Mouse (Mus musculus) Muller cell, postnatal 12 days (primary cell): ENCODE measurements at regions not wholly inside any gene's neighbourhood (a gene's known extent, or its start where the extent isn't known, plus 50 kb on each side); places are given as distances from the start of the nearest gene placed in this dataset.
"Not testable (repeated sequence)": the region's sequence is repeated elsewhere in the genome, so short reads cannot be mapped to it uniquely, and the experiment has no call there.

ENCODE experiments used
- DNase-seq: peaks from one replicate; pipeline ENCODE4 v3.0.0-alpha.2; 2015; ENCODE audit errors: inconsistent ontology term

- no peak for DNase-seq
Measured at GRCm38 (mm10) chr9:72166084-72166483, 54.4 kb upstream of the Tcf12 start.

DNA sequence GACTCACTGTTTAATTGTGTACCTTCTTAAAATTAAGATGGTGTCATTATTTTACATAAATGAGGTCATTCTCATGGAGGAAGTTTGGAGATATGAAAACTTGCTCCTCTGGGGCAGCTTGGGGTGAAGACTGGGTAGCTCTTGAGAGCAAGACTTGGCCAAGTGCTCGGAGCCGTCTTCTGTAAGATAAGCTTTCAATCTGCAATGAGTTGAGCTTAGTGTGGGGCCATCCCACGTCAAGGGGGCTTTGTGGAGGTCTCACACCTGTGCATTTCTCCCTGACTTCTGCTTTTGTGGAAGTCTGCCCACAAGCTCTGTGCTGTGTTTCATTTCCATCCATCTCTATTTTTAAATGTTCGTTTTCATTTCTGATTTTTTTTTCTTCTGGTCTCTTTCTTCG is 54.9 kb upstream of the Tcf12 start:
- DNase-seq = no peak

DNA sequence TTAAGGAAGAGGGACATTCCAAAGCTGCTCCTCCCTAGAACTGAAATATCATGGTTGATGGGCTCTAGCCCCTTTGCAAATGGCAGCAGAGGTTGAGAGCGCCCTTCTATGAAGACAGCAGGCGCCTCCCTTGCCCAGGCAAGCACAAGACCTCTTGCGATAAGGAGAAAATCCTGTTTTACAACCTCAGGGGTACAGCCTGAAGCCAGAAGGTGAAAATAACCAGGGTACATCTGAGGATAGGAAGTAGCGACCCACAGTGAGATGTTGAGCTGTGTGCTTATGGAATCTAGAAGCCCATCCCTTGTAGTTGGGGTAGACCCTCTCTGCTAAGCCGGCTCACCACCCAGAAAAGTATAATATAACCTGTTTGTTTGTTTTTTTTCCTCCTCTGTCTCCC is 57.6 kb upstream of the Tcf12 start:
- DNase-seq = no peak

DNA sequence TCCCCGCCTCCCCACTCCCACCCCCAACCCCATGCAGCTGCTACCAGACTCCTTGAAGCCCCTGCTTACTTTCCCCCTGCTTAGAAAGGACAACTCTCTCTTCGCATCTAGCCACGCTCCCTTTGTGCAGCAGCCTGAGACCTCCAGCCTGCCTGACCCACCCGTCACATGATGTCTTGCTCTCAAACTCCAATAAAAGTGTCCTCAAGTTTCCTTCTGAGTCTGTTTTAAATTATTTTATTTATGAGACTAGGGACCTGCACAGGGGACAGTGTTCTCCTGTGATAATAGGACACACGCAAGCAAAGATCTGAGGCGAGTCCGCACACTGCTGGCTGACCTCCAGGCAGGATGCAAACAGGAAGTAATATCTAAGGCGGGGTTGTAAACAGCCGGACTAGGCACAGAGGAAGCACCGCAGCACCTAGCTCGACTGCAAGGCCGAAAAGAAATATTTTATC is 58.1 kb upstream of the Tcf12 start:
- DNase-seq = no peak

DNA sequence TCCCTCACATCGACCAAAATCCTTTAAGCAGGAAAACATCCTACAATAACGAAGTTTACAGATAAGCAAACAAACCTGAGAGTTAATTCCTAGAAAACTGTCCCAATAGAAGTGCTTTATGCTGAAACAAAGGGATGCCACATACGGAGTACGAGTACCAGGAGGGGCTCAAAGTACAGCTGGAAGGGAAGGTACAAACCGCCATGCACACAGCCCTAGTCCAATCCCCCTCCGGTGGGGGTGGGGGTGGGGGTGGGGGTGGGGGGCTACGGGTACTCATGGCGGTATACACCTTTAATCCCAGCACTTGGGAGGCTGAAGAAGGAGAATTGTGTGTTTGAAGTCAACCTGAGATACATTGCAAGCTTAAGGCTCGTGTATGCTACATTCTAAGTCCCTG is 58.6 kb upstream of the Tcf12 start:
- no peak for DNase-seq

DNA sequence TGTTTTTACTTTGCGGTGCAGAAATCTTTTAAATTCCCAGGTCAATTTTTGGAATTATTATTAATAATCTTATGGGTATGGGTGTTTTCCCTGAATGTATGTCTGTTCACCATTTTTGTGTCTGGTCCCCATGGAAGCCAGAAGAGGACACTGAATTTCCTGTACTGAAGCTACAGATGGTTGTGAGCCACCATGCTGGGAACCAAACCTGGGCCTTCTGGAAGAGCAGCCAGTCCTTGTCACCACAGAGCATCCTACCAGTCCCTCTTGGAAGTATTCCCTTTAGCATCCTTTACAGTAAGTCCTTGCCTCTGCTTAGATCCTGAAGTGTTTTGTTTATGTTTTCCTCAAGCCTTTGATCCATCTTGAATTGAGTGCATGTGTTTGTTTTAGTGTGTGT is 60.7 kb upstream of the Tcf12 start:
- no peak for DNase-seq

DNA sequence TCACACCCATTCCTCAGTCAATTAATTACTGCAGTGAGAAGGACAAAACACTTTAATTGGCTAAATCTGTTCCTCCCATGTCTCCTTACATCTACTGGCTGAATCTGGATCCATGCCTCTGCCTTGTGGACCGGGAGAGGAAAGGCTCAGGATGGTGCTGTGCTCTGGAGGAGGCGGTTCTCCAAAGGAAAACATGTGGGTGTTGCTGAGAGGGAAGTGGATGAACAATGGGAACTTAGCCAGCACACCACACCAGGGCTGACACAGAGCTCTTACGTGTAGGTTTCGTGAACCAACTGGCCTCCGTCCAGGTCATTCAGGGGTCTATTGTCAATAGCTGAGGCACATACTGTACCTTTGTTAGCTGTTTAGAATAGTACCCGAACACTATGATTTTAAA is 69.3 kb upstream of the Tcf12 start:
- no peak for DNase-seq

GRCm38 (mm10) chr9:72183336-72183735 is 71.7 kb upstream of the Tcf12 start:
- no peak for DNase-seq

GRCm38 (mm10) chr9:72183925-72184324 is 72.3 kb upstream of the Tcf12 start:
- DNase-seq = peak; percentile 29

DNA sequence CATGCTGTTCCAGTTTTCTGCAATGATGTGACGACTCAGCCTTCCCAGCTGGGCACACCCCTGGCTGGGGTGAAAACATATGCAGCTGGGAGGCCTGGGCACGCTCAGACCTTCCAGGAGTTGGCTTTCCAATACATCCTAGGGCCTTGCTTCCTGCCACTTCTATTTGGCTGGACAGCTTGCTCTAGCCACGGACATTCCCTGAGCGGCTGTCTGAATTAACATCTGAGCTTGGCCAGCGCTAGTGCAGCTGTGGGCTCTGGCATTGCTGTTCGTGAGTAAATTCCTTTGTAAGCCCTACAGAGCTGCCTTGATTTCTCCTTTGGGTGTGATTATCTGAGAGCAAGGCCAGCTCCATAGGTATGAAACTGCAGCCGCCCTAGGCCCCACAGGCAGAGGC is 78.2 kb upstream of the Tcf12 start:
- DNase-seq = no peak

- DNase-seq = no peak
Measured at GRCm38 (mm10) chr9:72190631-72191030, 79.0 kb upstream of the Tcf12 start.

DNA sequence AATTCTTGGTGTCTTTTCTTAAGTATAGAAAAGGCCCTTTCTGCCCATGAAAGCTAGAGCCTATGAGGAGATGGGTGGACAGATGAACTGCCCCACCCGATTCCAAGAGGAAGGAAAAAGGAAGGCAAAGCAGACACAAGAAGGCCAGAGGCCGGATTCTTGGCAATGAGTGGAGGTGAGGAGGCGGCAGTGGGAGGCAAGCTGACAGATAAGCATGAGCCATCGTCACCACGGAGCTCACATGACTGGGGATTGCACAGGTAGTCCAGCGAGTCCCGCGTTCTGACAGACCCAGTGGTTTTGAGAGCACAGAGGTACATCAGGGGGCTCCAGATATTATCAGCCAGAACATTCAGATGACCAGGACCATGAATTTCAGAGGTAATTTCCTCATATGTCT is 79.4 kb upstream of the Tcf12 start:
- DNase-seq = no peak

- DNase-seq = peak; percentile 89
Measured at GRCm38 (mm10) chr9:72192051-72192952, 80.6 kb upstream of the Tcf12 start.

- DNase-seq = not testable (repeated sequence)
Measured at GRCm38 (mm10) chr9:72192953-72193337, 81.3 kb upstream of the Tcf12 start.

- DNase-seq = no peak
Measured at GRCm38 (mm10) chr9:72195348-72195747, 79.3 kb upstream of the Zfp280d start.

- peak; percentile 91 for DNase-seq
Measured at GRCm38 (mm10) chr9:72196626-72197330, 77.9 kb upstream of the Zfp280d start.

DNA sequence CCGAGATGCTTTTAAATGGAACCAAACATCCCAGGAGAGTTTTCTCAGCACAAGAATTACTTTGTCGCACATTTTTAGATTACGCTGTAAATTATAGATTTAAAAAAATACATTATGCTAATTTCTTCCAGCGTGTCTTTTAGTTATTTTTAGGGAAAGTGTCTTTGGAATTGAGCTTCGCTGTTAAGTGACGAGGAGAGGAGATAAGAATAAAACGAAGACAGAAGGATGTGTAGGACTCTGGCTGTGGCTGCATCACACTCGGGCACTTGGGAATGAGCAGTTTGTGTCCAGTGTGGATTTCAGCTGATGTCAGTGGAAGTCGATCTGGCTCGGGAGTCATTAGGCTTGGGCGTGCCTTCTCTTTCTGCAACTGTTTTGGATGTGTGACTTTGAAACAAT is 77.3 kb upstream of the Zfp280d start:
- no peak for DNase-seq

- no peak for DNase-seq
Measured at GRCm38 (mm10) chr9:72198976-72199375, 75.7 kb upstream of the Zfp280d start.

GRCm38 (mm10) chr9:72204357-72204905 is 70.2 kb upstream of the Zfp280d start:
- no peak for DNase-seq

DNA sequence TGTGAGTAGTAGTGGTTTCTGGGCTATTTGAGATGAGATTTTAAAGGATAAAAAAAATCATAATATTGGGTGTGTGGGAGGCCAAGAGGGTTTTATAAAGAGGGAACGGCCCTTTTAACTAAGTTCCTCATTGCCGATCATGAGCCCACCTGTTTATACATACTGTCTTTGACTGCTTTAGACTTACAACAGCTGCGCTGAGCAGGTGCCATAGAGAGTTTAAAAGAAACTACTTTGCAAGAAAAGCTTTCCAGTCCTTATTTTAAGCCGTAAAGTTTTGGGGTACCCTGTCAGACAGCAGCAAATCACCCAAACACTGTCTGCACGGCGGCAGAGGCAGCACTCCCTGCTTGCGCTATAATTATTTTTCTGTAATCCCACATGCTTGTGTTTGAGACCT is 68.8 kb upstream of the Zfp280d start:
- no peak for DNase-seq

DNA sequence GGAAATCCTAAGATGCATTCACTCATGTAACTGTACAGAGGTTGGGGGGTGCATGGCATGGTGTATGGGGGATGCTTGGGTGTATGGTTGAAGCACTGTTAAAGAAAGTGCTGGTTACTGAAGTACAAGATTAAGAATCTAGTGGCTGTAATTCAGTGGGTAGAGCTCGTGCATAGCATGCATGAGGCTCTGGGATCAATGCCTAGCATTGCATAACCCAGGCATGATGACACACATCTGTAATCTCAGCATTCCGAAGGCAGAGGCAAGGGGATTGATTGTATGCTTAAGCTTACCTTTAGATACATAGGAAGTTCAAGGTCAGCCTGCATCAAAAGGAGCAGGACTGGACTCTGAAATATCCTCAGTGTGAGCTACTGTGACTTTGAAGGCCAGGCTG is 67.7 kb upstream of the Zfp280d start:
- no peak for DNase-seq

DNA sequence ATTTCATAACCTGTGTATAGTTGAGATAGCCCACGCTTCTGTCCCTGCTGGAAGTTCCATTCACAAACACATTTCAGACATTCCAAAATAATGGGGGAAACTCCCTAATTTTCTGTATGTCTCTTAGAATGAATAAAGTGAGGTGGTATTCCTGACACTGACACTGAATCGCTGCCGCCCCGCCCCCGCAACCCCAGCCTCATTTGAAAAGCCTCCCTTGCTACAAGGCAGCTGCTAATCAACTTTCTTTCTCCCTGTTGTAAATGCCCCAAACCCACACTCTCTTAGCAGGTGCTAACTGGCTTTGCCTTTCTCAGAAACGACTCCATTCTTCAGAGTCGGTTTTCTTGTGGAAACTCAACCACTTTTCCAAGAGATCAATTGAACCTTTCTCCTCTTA is 66.4 kb upstream of the Zfp280d start:
- no peak for DNase-seq
